In genomic region chr3:61740088-61740487, GRCm38 (mm10) we compare ENCODE assay signal across 30 mouse cellular contexts.
DNase-seq lines count a peak whose midpoint lies in the region; ATAC-seq lines count a peak whose summit lies in the region.
"Had no signal": no experiment of that assay in that cellular context is flagged by ENCODE, and none has a peak within 500 bp of the region (broad histone marks: within the 10 kb centered on the region; RNA-seq: fewer than 3 reads in every experiment).

No protein-coding gene starts in this region.

- no peak overlapping the region for H3K4me3 ChIP-seq in hindbrain, embryonic 14.5 days (replicated peaks; ENCODE audit: low read length)
- no peak overlapping the region for H3K4me3 ChIP-seq in hindbrain, embryonic 10.5 days
- no peak overlapping the region for H3K4me3 ChIP-seq in midbrain, embryonic 14.5 days (replicated peaks; ENCODE audit: low read depth, low read length)
- H3K4me3 ChIP-seq in midbrain, embryonic 13.5 days (replicated peaks), result no peak overlapping the region
- H3K4me3 ChIP-seq: embryonic facial prominence, embryonic 13.5 days; heart, embryonic 10.5 days; heart, embryonic 15.5 days; hindbrain, embryonic 13.5 days; kidney, embryonic 15.5 days; left cerebral cortex, adult 2 months; limb, embryonic 12.5 days; midbrain, embryonic 12.5 days; myocyte; neural tube, embryonic 12.5 days; stomach, embryonic 15.5 days had no signal

- no peak for DNase-seq in hindbrain, embryonic 14.5 days (ENCODE audit: low spot score)
- no peak for DNase-seq in hindbrain, embryonic 10.5 days (ENCODE audit: low spot score)
- DNase-seq in midbrain, embryonic 14.5 days, result peak; percentile 4
- peak; percentile 90 for DNase-seq in Muller cell, postnatal 12 days (ENCODE audit: inconsistent ontology term)
- peak; percentile 2 for DNase-seq in fibroblast of lung, adult 2 months (ENCODE audit: low read depth)
- no peak for DNase-seq in ovary, postnatal 36 days (ENCODE audit: low spot score)
- DNase-seq: adrenal gland, adult 8-10 months; B cell, adult 2 months; cerebellum, adult 11 months; cerebellum, adult 9-10 months; cerebellum, postnatal 36 days; gastrocnemius, postnatal 25 days; heart, adult 11 months; kidney, adult 18-20 months; kidney, postnatal 25 days; lung, postnatal 36 days; right cerebral cortex, postnatal 14 days; thymus, postnatal 14 days had no signal

- no peak; the same call in 1 of the 2 replicates for ATAC-seq in hindbrain, embryonic 14.5 days (ENCODE audit: low FRiP score)
- no peak for ATAC-seq in midbrain, embryonic 14.5 days (ENCODE audit: low FRiP score, low TSS enrichment)
- ATAC-seq in midbrain, embryonic 13.5 days, result no peak

- H3K9me3 ChIP-seq in hindbrain, embryonic 14.5 days (ENCODE audit: control insufficient read depth, low read length), result no peaks in the 10 kb centered on the region
- H3K9me3 ChIP-seq in hindbrain, embryonic 10.5 days, result no peaks in the 10 kb centered on the region
- no peaks in the 10 kb centered on the region for H3K9me3 ChIP-seq in midbrain, embryonic 14.5 days (ENCODE audit: control insufficient read depth, low read length)
- no peaks in the 10 kb centered on the region for H3K9me3 ChIP-seq in midbrain, embryonic 13.5 days
- H3K9me3 ChIP-seq: embryonic facial prominence, embryonic 13.5 days; heart, embryonic 10.5 days; heart, embryonic 15.5 days; hindbrain, embryonic 13.5 days; kidney, embryonic 15.5 days; limb, embryonic 12.5 days; midbrain, embryonic 12.5 days; neural tube, embryonic 12.5 days; stomach, embryonic 15.5 days had no signal

- H3K9ac ChIP-seq in hindbrain, embryonic 14.5 days, result no peak overlapping the region
- no peak overlapping the region for H3K9ac ChIP-seq in midbrain, embryonic 14.5 days (replicated peaks; ENCODE audit: low read length)
- H3K9ac ChIP-seq in midbrain, embryonic 13.5 days (replicated peaks), result no peak overlapping the region
- H3K9ac ChIP-seq: embryonic facial prominence, embryonic 13.5 days; heart, embryonic 15.5 days; hindbrain, embryonic 13.5 days; kidney, embryonic 15.5 days; limb, embryonic 12.5 days; midbrain, embryonic 12.5 days; neural tube, embryonic 12.5 days; stomach, embryonic 15.5 days had no signal

- no peaks in the 10 kb centered on the region for H3K27me3 ChIP-seq in hindbrain, embryonic 14.5 days (ENCODE audit: control insufficient read depth, insufficient read depth, low read length)
- H3K27me3 ChIP-seq in hindbrain, embryonic 10.5 days (ENCODE audit: insufficient read depth, poor library complexity, severe bottlenecking), result no peaks in the 10 kb centered on the region
- H3K27me3 ChIP-seq in midbrain, embryonic 14.5 days (ENCODE audit: control insufficient read depth, insufficient read depth, low read length), result no peaks in the 10 kb centered on the region
- H3K27me3 ChIP-seq in midbrain, embryonic 13.5 days, result no peaks in the 10 kb centered on the region
- H3K27me3 ChIP-seq: embryonic facial prominence, embryonic 13.5 days; heart, embryonic 15.5 days; hindbrain, embryonic 13.5 days; kidney, embryonic 15.5 days; limb, embryonic 12.5 days; midbrain, embryonic 12.5 days; neural tube, embryonic 12.5 days; stomach, embryonic 15.5 days had no signal

- no peaks in the 10 kb centered on the region for H3K4me1 ChIP-seq in hindbrain, embryonic 14.5 days (replicated peaks; ENCODE audit: control insufficient read depth, insufficient read depth, low read length)
- H3K4me1 ChIP-seq in hindbrain, embryonic 10.5 days (replicated peaks), result 0 out of 2 replicates have a peak, but pooled peaks cover 6% of the 10 kb centered on the region
- no peaks in the 10 kb centered on the region for H3K4me1 ChIP-seq in midbrain, embryonic 14.5 days (ENCODE audit: control insufficient read depth, insufficient read depth, low read length)
- 0 out of 2 replicates have a peak, but pooled peaks cover 4% of the 10 kb centered on the region for H3K4me1 ChIP-seq in midbrain, embryonic 13.5 days (replicated peaks)
- H3K4me1 ChIP-seq: embryonic facial prominence, embryonic 13.5 days; heart, embryonic 10.5 days; heart, embryonic 15.5 days; hindbrain, embryonic 13.5 days; kidney, embryonic 15.5 days; limb, embryonic 12.5 days; neural tube, embryonic 12.5 days; stomach, embryonic 15.5 days had no signal

- H3K27ac ChIP-seq in hindbrain, embryonic 14.5 days, result 0 out of 2 replicates have a peak overlapping the region, but pooled peaks have one; percentile 9
- no peak overlapping the region for H3K27ac ChIP-seq in hindbrain, embryonic 10.5 days
- H3K27ac ChIP-seq in midbrain, embryonic 14.5 days (replicated peaks; ENCODE audit: low read depth, low read length), result no peak overlapping the region
- H3K27ac ChIP-seq in midbrain, embryonic 13.5 days, result no peak overlapping the region; the same call in 1 of the 2 replicates
- H3K27ac ChIP-seq: embryonic facial prominence, embryonic 13.5 days; heart, embryonic 10.5 days; heart, embryonic 15.5 days; hindbrain, embryonic 13.5 days; kidney, embryonic 15.5 days; left cerebral cortex, adult 2 months; limb, embryonic 12.5 days; midbrain, embryonic 12.5 days; neural tube, embryonic 12.5 days; stomach, embryonic 15.5 days had no signal

- H3K36me3 ChIP-seq in hindbrain, embryonic 14.5 days (replicated peaks; ENCODE audit: control insufficient read depth, insufficient read depth), result no peaks in the 10 kb centered on the region
- H3K36me3 ChIP-seq in hindbrain, embryonic 10.5 days, result no peaks in the 10 kb centered on the region
- no peaks in the 10 kb centered on the region for H3K36me3 ChIP-seq in midbrain, embryonic 14.5 days (ENCODE audit: control insufficient read depth, insufficient read depth, low read length)
- no peaks in the 10 kb centered on the region for H3K36me3 ChIP-seq in midbrain, embryonic 13.5 days
- H3K36me3 ChIP-seq: embryonic facial prominence, embryonic 13.5 days; heart, embryonic 10.5 days; heart, embryonic 15.5 days; hindbrain, embryonic 13.5 days; kidney, embryonic 15.5 days; limb, embryonic 12.5 days; midbrain, embryonic 12.5 days; neural tube, embryonic 12.5 days; stomach, embryonic 15.5 days had no signal

- 34% methylated on average over 2 of the region's 2 CpGs for WGBS in hindbrain, embryonic 14.5 days
- WGBS in hindbrain, embryonic 10.5 days, result 66% methylated on average over 2 of the region's 2 CpGs
- WGBS in midbrain, embryonic 14.5 days, result 51% methylated on average over 2 of the region's 2 CpGs
- WGBS in midbrain, embryonic 13.5 days, result 62% methylated on average over 2 of the region's 2 CpGs

- no peak overlapping the region for H3K4me2 ChIP-seq in hindbrain, embryonic 14.5 days (replicated peaks)
- no peak overlapping the region for H3K4me2 ChIP-seq in midbrain, embryonic 14.5 days (ENCODE audit: low read length)
- no peak overlapping the region for H3K4me2 ChIP-seq in midbrain, embryonic 13.5 days (replicated peaks)
- H3K4me2 ChIP-seq: embryonic facial prominence, embryonic 13.5 days; heart, embryonic 15.5 days; hindbrain, embryonic 13.5 days; kidney, embryonic 15.5 days; limb, embryonic 12.5 days; midbrain, embryonic 12.5 days; neural tube, embryonic 12.5 days; stomach, embryonic 15.5 days had no signal

Comparison
In these comparisons a context has a peak if more than half of its experiments do, and no peak if none do; other contexts are left out.
1. DNase-seq: peak in midbrain, embryonic 14.5 days (single experiment), Muller cell, postnatal 12 days (single experiment) and fibroblast of lung, adult 2 months (single experiment); none in hindbrain, embryonic 14.5 days (single experiment), hindbrain, embryonic 10.5 days (single experiment) and ovary, postnatal 36 days (single experiment).